8 mouse cellular contexts compared by ENCODE assay signal in genomic region chr3:55248508-55248907, GRCm38 (mm10). TPM values are rescaled to one million over a fixed set of nuclear protein-coding genes. Genes with fewer than 3 reads are reported as not detected.
DNase-seq lines count a peak whose midpoint lies in the region; ATAC-seq lines count a peak whose summit lies in the region.

No protein-coding gene starts in this region.

- no peak for ATAC-seq in heart, embryonic 11.5 days (replicated peaks; ENCODE audit: insufficient number of reproducible peaks, low FRiP score, low TSS enrichment)
- peak; percentile 86 for ATAC-seq in cerebellum, adult (ENCODE audit: insufficient number of reproducible peaks, low FRiP score, low TSS enrichment)

- no peaks in the 10 kb centered on the region for H3K36me3 ChIP-seq in heart, embryonic 11.5 days (ENCODE audit: control insufficient read depth, insufficient read depth, low read length)

- H3K4me3 ChIP-seq in heart, embryonic 11.5 days (ENCODE audit: low read depth, low read length) = no peak overlapping the region

- no peak overlapping the region for H3K4me2 ChIP-seq in heart, embryonic 11.5 days

- 72% methylated on average over 6 of the region's 6 CpGs for WGBS in heart, embryonic 11.5 days (ENCODE audit: insufficient replicate concordance)

- peaks cover 4% of the 10 kb centered on the region; the same call in 1 of the 2 replicates for H3K27me3 ChIP-seq in heart, embryonic 11.5 days (ENCODE audit: control insufficient read depth, insufficient read depth, low read length)

- H3K27ac ChIP-seq in heart, embryonic 11.5 days (ENCODE audit: low read depth, low read length) = no peak overlapping the region

- no peaks in the 10 kb centered on the region for H3K4me1 ChIP-seq in heart, embryonic 11.5 days (ENCODE audit: control insufficient read depth, insufficient read depth, low read length)

- H3K9ac ChIP-seq in heart, embryonic 11.5 days (ENCODE audit: low read depth, low read length) = no peak overlapping the region

- DNase-seq in heart, postnatal 4 days = peak; percentile 47
- DNase-seq in MN1 (ENCODE audit: low spot score) = peak; percentile 18
- DNase-seq in layer of hippocampus, postnatal 10 days (ENCODE audit: low spot score in 2 of 2) = peak; percentile 65 to 72
- DNase-seq in urinary bladder, postnatal 36 days (ENCODE audit: low spot score in 2 of 2) = no peak
- DNase-seq in B cell, adult 2 months = no peak
- DNase-seq in urinary bladder, adult 18-20 months (ENCODE audit: low spot score in 2 of 2) = no peak

- H3K9me3 ChIP-seq in heart, embryonic 11.5 days (replicated peaks; ENCODE audit: control insufficient read depth, low read length) = no peaks in the 10 kb centered on the region

RNA-seq across cellular contexts. Expression of gene Dclk1, which starts 6.3 kb away (rescaled TPM):
- 10 to 100 TPM; 13.8 to 14.0 TPM for total RNA-seq in heart, postnatal 4 days (2021)
- 4.7 and 5.5 TPM in 2 replicates for polyA plus RNA-seq in heart, embryonic 11.5 days (2014; fragmentation: Nextera tagmentation; extraction: Ambion mirVana)
- 100 to 1,000 TPM; 632 to 743 TPM for total RNA-seq in layer of hippocampus, postnatal 10 days (2021)

Comparison
In these comparisons a context has a peak if more than half of its experiments do, and no peak if none do; other contexts are left out.
1. DNase-seq: peak in heart, postnatal 4 days (single experiment), MN1 (single experiment) and layer of hippocampus, postnatal 10 days (2 of 2); none in urinary bladder, postnatal 36 days (0 of 2), B cell, adult 2 months (0 of 2) and urinary bladder, adult 18-20 months (0 of 2).
2. RNA of gene Dclk1, which starts 6.3 kb away (total RNA-seq): 632 to 743 TPM in layer of hippocampus, postnatal 10 days; 13.8 to 14.0 TPM in heart, postnatal 4 days; every median in the first group is over 10 times any median in the second.